Mouse (Mus musculus) neural tube, embryonic 11.5 days (tissue): ENCODE data around the gene Bloc1s4. TPM values are rescaled to one million over a fixed set of nuclear protein-coding genes. Genes with fewer than 3 reads are reported as not detected.

Source experiments
- ATAC-seq: fragments of 200-750 bp; cut with Nextera tagmentation; 2 replicates; pipeline ENCODE4 v1.8.0; 2017; ENCODE audit warnings: moderate number of reproducible peaks, mild to moderate bottlenecking, moderate TSS enrichment, moderate library complexity; ENCODE audit not compliant: insufficient read depth, low FRiP score, low TSS enrichment
- DNase-seq: peaks from one replicate; pipeline ENCODE4 v3.0.0-alpha.2; 2015; ENCODE audit warnings: low spot score
- H3K27ac ChIP-seq: fragments of 300-500 bp; sonication (generic); 2 replicates; pipeline ENCODE4 v1.5.1; 2014; ENCODE audit warnings: low read depth, mild to moderate bottlenecking, low read length
- H3K27me3 ChIP-seq: fragments of 300-500 bp; sonication (generic); 2 replicates; pipeline ENCODE4 v1.6.1; 2014; ENCODE audit warnings: mild to moderate bottlenecking, low read length, mixed read lengths; ENCODE audit not compliant: control insufficient read depth, insufficient read depth
- H3K36me3 ChIP-seq: fragments of 300-500 bp; sonication (generic); 2 replicates; pipeline ENCODE4 v1.6.1; 2014; ENCODE audit warnings: mild to moderate bottlenecking, low read length, moderate library complexity, mixed read lengths; ENCODE audit not compliant: control insufficient read depth, insufficient read depth
- H3K4me1 ChIP-seq: fragments of 300-500 bp; sonication (generic); 2 replicates; pipeline ENCODE4 v1.6.1; 2014; ENCODE audit warnings: low read length, mixed read lengths; ENCODE audit not compliant: control insufficient read depth, insufficient read depth
- H3K4me2 ChIP-seq: fragments of 300-500 bp; sonication (generic); 2 replicates; pipeline ENCODE4 v1.6.1; 2014; ENCODE audit warnings: low read depth, mild to moderate bottlenecking, moderate library complexity
- H3K4me3 ChIP-seq: fragments of 300-500 bp; sonication (generic); 2 replicates; pipeline ENCODE4 v1.5.1; 2014; ENCODE audit warnings: low read depth, low read length
- H3K9ac ChIP-seq: fragments of 300-500 bp; sonication (generic); 2 replicates; pipeline ENCODE4 v1.6.1; 2014; ENCODE audit warnings: mild to moderate bottlenecking, low read length
- H3K9me3 ChIP-seq: fragments of 300-500 bp; sonication (generic); 2 replicates; pipeline ENCODE4 v1.6.1; 2016; ENCODE audit warnings: low read length; ENCODE audit not compliant: control insufficient read depth
- WGBS: fragments of 180-500 bp; shearing (Covaris S2); extraction: QIAGEN DNeasy Blood & Tissue Kit; methylation state at CpG from one replicate; pipeline ENCODE4 v1.1.7; 2014; 5-methylcytosine and 5-hydroxymethylcytosine counted together
- polyA plus RNA-seq: library from polyadenylated mRNA; unstranded; fragments of >200 nt; fragmentation: Nextera tagmentation; extraction: Ambion mirVana; gene quantifications from 2 replicates; pipeline ENCODE4 v1.2.1, GENCODE M21; 2014

The Bloc1s4 gene
- polyA plus RNA-seq, 1 experiment from 2014 or later: 27.0 TPM

DNA sequence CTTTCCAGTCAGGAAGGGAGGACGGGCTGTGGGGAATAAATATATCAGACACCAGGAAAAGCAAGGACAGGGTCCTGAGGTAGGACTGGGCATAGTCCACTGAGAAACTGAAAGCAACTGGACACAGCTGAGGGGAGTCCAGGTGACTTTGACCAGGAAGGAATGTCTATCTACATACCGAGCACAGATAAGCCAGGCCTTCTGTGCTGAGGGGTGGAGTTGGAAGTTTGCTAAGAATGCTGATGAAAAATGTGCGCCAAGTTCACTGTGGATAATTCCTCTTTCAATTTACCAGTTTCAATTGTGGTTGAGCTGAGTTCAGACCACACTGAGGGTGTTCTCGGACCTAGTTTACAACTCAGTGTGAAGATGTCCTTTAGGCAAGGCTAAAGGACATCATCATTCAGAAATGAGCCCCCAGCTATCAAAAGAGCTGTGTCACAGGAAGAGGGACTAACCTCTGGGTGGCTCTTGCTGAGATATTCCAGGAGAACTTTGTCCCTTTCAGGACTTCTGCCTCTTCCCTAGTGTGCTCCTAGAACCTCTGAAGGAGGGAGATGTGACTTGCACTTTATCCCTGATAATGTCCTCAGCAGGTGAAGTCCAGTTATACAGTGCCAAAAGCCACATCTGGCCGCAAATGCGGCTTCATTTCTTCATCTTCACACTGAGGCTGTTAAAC lies 47.4 kb downstream of the Bloc1s4 start:
- Histone ChIP-seq H3K9ac (no peak overlapping the region), H3K4me2 (no peak overlapping the region), H3K9me3 (no peaks in the 10 kb centered on the region), H3K27ac (no peak overlapping the region), H3K4me1 (no peaks in the 10 kb centered on the region), H3K4me3 (no peak overlapping the region), H3K36me3 (no peaks in the 10 kb centered on the region), H3K27me3 (no peaks in the 10 kb centered on the region)
- no peak for DNase-seq
- ATAC-seq: no peak
- WGBS: 86% methylated on average over 6 of the region's 6 CpGs

GRCm38 (mm10) chr5:36698689-36699088 lies 49.8 kb downstream of the Bloc1s4 start:
- Histone ChIP-seq H3K4me2 (no peak overlapping the region), H3K9ac (no peak overlapping the region), H3K27ac (no peak overlapping the region), H3K36me3 (no peaks in the 10 kb centered on the region), H3K4me3 (no peak overlapping the region), H3K9me3 (no peaks in the 10 kb centered on the region), H3K27me3 (no peaks in the 10 kb centered on the region), H3K4me1 (peaks cover 5% of the 10 kb centered on the region; the same call in 1 of the 2 replicates)
- no peak for ATAC-seq
- WGBS: 77% methylated on average over 5 of the region's 5 CpGs
- no peak for DNase-seq

- peaks cover 5% of the 10 kb centered on the region; the same call in 1 of the 2 replicates for H3K4me1 ChIP-seq
- ATAC-seq: no peak
- no peak overlapping the region for H3K4me2 ChIP-seq
- no peak overlapping the region for H3K4me3 ChIP-seq
- H3K27me3 ChIP-seq: no peaks in the 10 kb centered on the region
- H3K9me3 ChIP-seq: no peaks in the 10 kb centered on the region
- H3K9ac ChIP-seq: no peak overlapping the region
- H3K36me3 ChIP-seq: no peaks in the 10 kb centered on the region
- H3K27ac ChIP-seq: no peak overlapping the region
- DNase-seq: no peak
- WGBS: 76% methylated on average over 7 of the region's 7 CpGs
Observed at GRCm38 (mm10) chr5:36698067-36698670, 50.3 kb downstream of the Bloc1s4 start.

Other genes with a start within 250 kb of the Bloc1s4 start
- gene Tbc1d14, start 155.4 kb downstream of the Bloc1s4 start, polyA plus RNA-seq: 46.2 and 47.8 TPM in 2 replicates
- gene D5Ertd579e, start 52.6 kb downstream of the Bloc1s4 start, polyA plus RNA-seq: 28.7 and 36.4 TPM in 2 replicates
- 570 and 602 TPM in 2 replicates for gene Mrfap1, start 48.1 kb upstream of the Bloc1s4 start, polyA plus RNA-seq
- gene Man2b2, start 82.0 kb upstream of the Bloc1s4 start, polyA plus RNA-seq: 11.3 and 14.6 TPM in 2 replicates
- 8.7 and 9.5 TPM in 2 replicates for gene Ppp2r2c, start 119.9 kb upstream of the Bloc1s4 start, polyA plus RNA-seq
- 8.7 and 8.9 TPM in 2 replicates for gene Wfs1, start 240.6 kb upstream of the Bloc1s4 start, polyA plus RNA-seq